23 mouse cellular contexts compared by ENCODE assay signal in the genomic region with DNA sequence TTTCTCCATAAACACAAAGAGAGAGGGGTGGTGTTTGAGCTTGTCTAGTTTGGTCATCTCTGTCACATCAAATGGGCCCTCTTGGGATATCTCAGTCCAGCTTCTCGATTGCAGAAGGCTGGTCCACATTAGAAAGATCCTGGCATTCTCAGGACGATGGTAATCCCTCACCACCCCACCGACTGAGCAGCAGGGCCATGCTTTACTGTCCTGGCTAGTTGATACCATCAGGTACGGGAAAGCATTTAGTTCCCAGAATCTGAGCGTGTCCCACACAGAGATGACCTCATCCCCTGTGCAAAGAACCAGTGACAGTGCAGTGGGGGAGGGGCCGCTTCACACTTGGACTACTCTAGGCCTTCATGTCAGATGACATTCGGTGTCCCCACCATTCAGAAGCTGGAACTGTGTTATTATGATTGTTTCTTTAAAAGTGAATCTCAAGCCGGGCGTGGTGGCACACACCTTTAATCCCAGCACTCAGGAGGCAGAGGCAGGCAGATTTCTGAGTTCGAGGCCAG.
"Had no signal": no experiment of that assay in that cellular context is flagged by ENCODE, and none has a peak within 500 bp of the region (broad histone marks: within the 10 kb centered on the region; RNA-seq: fewer than 3 reads in every experiment).

No protein-coding gene starts in this region.

- H3K4me3 ChIP-seq: left cerebral cortex, adult 2 months; limb, embryonic 13.5 days; liver, embryonic 12.5 days; liver, embryonic 15.5 days; megakaryocyte, embryonic 14.5 days; midbrain, embryonic 10.5 days; neural tube, embryonic 12.5 days; neural tube, embryonic 15.5 days; stomach, embryonic 15.5 days had no signal

- H3K4me2 ChIP-seq: limb, embryonic 13.5 days; liver, embryonic 12.5 days; liver, embryonic 15.5 days; neural tube, embryonic 12.5 days; neural tube, embryonic 15.5 days; stomach, embryonic 15.5 days had no signal

- H3K9ac ChIP-seq: limb, embryonic 13.5 days; liver, embryonic 12.5 days; liver, embryonic 15.5 days; neural tube, embryonic 12.5 days; neural tube, embryonic 15.5 days; stomach, embryonic 15.5 days had no signal

- H3K27ac ChIP-seq: kidney, postnatal 0 days; left cerebral cortex, adult 2 months; limb, embryonic 13.5 days; liver, embryonic 12.5 days; liver, embryonic 15.5 days; midbrain, embryonic 10.5 days; neural tube, embryonic 12.5 days; neural tube, embryonic 15.5 days; stomach, embryonic 15.5 days had no signal

- H3K4me1 ChIP-seq: limb, embryonic 13.5 days; liver, embryonic 12.5 days; liver, embryonic 15.5 days; midbrain, embryonic 10.5 days; neural tube, embryonic 12.5 days; neural tube, embryonic 15.5 days; stomach, embryonic 15.5 days had no signal

- H3K27me3 ChIP-seq: limb, embryonic 13.5 days; liver, embryonic 12.5 days; liver, embryonic 15.5 days; neural tube, embryonic 12.5 days; neural tube, embryonic 15.5 days; stomach, embryonic 15.5 days had no signal

- DNase-seq: kidney, adult 2 months; kidney, postnatal 36 days; layer of hippocampus, postnatal 36 days; liver; lung, postnatal 14 days; midbrain, embryonic 14.5 days; right cerebral cortex, adult 18-20 months; right cerebral cortex, postnatal 25 days; spleen, adult 18-20 months; thymus, adult 2 months; thymus, postnatal 14 days; thymus, postnatal 4 days had no signal

- H3K9me3 ChIP-seq: liver, embryonic 12.5 days; liver, embryonic 15.5 days; midbrain, embryonic 10.5 days; stomach, embryonic 15.5 days had no signal

- ATAC-seq: intestine, embryonic 16.5 days; liver, embryonic 12.5 days had no signal

- H3K36me3 ChIP-seq: liver, embryonic 12.5 days; liver, embryonic 15.5 days; midbrain, embryonic 10.5 days; neural tube, embryonic 12.5 days; neural tube, embryonic 15.5 days had no signal
